Mouse (Mus musculus): Measurements from ENCODE around the gene Scnm1.

Gene Scnm1

DNA sequence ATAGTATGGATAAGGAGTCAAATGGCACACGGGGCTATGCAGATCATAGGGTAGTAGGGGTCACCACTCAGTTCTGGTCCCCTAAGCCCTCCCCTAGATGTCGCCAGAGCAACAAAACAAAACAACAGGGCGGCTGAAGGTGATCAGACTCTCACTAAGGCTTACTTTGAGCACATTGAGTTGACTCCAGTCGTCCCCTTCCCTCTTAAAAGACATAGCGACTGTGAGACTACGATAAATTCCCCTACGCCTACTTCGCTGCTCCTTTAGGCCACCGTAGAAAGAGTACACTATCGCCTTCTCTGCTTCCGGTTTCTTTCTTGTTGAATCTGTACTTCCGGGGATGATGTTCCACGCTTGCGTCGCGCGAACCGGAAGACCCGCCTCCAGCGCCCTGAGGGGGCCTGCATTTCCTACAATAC, at the start of gene Scnm1, which contains the start of gene Lysmd1:
Gene Scnm1 (minus strand): TSS at position 332 of the 422 bp plus-strand sequence.
Gene Lysmd1 (plus strand): TSS at position 409 of the 422 bp plus-strand sequence.
- POLR2A ChIA-PET: interaction anchor here in 1 of 4 experiments (1.4 kb wide), 1 partner anchor 118 kb away, joined by 3 read pairs; the partner anchor contains the start of gene Zfp687
- CTCF ChIA-PET: interaction anchor here in 2 of 4 experiments (1.1 to 1.7 kb wide), 2 partner anchors 9 kb away, joined by 3 to 7 read pairs; partner anchors contain the start of genes Tmod4 (in 1 of the 2) and Tnfaip8l2 (in 1 of the 2)

DNA sequence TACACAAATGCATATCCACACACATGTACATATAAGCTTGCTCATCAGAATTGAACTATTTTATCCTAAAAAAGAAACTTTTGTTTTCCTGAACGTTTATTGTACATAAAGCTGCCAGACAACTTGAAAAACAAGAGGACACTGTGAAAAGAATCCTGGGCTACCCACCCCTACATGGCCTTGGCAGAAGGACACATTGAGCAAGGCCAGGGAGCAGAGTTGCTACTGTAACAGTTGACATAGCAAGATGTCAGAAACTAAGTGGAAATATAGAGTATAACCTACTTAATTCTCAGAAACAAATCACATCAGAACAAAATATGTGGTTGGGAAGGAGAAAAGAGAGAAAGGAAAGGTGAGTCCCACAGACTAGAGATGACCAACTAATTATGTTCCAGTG, 48.0 kb upstream of the Scnm1 start:
- ChIA-PET CTCF (interaction anchor here in 1 of 4 experiments (1.3 kb wide), 1 partner anchor 128 kb away, joined by 3 read pairs; no protein-coding TSS in a partner anchor), POLR2A (interaction anchor here in 2 of 4 experiments (1.7 to 11.7 kb wide), 8 partner anchors 8 to 36 kb away, joined by 5 to 107 read pairs (median 9); partner anchors contain the start of genes Gabpb2 (in 1 of the 2) and Sema6c (in 1 of the 2))

DNA sequence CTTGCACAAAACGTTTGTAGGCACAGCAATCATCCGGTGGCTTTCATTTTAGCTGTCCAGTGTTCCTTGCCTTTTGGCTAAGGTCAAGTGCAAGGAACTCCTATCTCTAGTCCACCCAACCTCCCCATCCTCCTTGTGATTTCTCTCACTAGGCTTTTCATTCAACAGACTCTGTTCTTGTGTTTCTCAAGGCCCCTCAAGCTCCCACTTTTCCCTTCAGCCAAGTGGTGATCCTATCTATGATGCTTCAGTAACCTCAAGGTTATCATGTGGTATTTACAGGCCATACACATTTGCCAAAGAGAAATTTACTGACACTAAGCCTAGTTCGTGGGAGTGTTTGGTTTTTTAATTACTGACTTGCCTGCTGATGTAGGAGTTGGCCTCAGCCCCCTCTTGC, 46.1 kb upstream of the Scnm1 start:
- CTCF ChIA-PET: interaction anchor here in 1 of 4 experiments (1.8 kb wide), 1 partner anchor 37 kb away, joined by 5 read pairs; the partner anchor contains the start of gene Tnfaip8l2

DNA sequence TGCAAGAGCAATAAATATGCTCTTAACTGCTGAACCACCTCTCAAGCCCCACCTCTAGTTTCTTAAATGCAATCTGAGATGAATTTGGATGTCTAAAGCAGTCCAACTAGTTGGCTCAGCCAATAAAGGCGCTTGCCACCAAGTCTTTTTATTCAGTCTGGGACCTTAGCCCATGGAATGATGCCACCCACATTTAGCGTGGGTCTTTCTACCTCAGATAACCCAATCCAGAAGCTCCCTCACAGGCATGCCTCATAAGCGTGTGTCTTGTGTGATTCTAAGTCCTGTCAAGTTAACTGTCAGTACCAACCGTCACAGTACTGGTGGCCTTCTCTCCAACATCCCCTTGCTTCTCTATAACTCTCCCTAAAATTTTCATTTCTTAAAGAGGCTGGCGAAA, 45.1 kb upstream of the Scnm1 start:
- ChIA-PET CTCF (interaction anchor here in 2 of 4 experiments (1.5 to 1.8 kb wide), 2 partner anchors 36 kb away, joined by 3 to 5 read pairs; partner anchors contain the start of gene Tnfaip8l2 (in 2 of the 2)), POLR2A (interaction anchor here in 2 of 4 experiments (0.8 to 11.7 kb wide), 11 partner anchors 8 to 163 kb away, joined by 3 to 107 read pairs (median 4); partner anchors contain the start of genes Gabpb2 (in 1 of the 2), Mllt11 (in 1 of the 2) and Sema6c (in 1 of the 2))

More for the DNA sequence above, 46.1 kb upstream of the Scnm1 start:
- POLR2A ChIA-PET: interaction anchor here in 3 of 4 experiments (0.5 to 11.7 kb wide), 22 partner anchors 9 to 651 kb away, joined by 3 to 107 read pairs (median 4); partner anchors contain the start of genes Gabpb2 (in 1 of the 3) and Sema6c (in 1 of the 3)

DNA sequence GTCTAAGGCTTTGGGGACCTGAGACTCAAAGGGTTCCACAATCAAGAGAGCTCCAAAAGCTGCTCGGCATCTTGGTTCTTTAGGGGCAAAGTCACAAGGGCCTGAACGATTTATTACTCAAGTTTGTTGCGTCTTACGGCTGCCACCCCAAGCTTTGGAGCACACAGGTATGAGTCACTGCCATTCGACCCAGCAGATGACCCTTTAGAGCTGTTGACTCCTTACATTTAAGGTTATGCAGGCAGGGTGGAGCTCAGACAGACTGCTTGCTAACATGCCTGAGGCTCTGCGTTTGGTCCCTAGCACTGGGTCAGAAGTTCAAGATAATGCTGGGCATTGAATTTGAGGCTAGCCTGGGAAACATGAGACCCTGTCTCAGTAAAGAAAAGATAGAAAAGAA, 43.8 kb upstream of the Scnm1 start:
- POLR2A ChIA-PET: interaction anchor here in 3 of 4 experiments (0.6 to 11.7 kb wide), 23 partner anchors 11 to 347 kb away, joined by 3 to 107 read pairs (median 4); partner anchors contain the start of genes Gabpb2 (in 2 of the 3) and Sema6c (in 2 of the 3)
- CTCF ChIA-PET: interaction anchor here in 3 of 4 experiments (0.5 to 1.8 kb wide), 8 partner anchors 14 to 773 kb away, joined by 3 to 5 read pairs (median 3); partner anchors contain the start of genes Gabpb2 (in 1 of the 3) and Tnfaip8l2 (in 1 of the 3)

DNA sequence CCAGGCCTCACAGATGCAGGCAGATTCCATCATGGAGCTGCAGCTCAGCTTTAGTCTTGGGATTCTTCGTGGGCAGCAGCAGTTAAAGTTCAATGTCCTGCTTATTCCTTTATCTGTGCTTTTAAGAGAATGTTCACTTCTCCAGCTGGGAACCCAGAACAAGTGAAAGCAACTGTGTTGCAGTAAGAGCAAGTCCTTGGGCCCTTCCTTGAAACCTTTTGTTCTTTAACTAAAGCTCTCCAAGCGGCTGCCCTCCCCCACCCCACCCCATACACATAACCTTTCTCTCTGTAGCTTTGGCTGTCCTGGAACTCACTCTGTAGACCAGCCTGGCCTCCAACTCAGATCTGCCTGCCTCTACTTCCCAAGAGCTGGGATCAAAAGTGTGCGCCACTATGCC, 42.7 kb upstream of the Scnm1 start:
- ChIA-PET POLR2A (interaction anchor here (0.6 to 11.7 kb wide), 24 partner anchors 9 to 387 kb away, joined by 3 to 107 read pairs (median 4); partner anchors contain the start of genes Gabpb2 (in 2 of the 4), Sema6c (in 2 of the 4) and Gm128 (in 1 of the 4)), CTCF (interaction anchor here (0.6 to 1.8 kb wide), 10 partner anchors 13 to 233 kb away, joined by 3 to 10 read pairs (median 4); partner anchors contain the start of genes Tnfaip8l2 (in 3 of the 4), Gabpb2 (in 1 of the 4) and Tmod4 (in 1 of the 4))

DNA sequence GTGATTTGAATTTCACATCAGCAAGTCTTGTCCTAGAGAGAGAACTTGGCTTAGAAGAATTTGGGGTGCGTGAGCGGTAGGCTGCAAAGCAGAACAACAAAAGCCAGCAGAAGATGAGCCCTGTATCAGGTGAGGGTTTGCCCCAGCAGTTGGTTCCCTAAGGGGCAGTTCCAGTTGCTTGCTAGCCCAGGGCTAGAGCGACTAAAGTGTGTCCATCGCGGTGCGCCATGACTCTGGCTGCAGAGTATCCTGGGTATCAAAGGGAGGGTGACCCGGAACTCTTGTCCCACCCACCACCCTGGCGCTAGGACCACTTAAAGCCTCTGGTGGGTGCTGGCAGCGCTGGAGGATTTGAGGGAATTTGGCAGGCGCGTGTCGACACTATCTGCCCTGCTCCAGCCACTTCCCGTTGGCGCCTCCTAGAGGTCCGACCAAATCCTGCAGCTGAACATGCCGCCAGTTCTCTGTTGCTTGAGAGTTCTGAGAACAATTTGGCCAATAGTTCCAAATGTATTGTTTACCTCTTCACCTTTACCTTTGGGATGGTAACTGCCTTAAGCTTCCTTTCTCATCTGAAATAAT, 40.3 kb upstream of the Scnm1 start:
- POLR2A ChIA-PET: interaction anchor here (0.6 to 11.7 kb wide), 42 partner anchors 8 to 731 kb away, joined by 3 to 107 read pairs (median 4); partner anchors contain the start of genes Sema6c (in 3 of the 4), Gabpb2 (in 2 of the 4), Cers2 (in 1 of the 4) and Pi4kb (in 1 of the 4)

DNA sequence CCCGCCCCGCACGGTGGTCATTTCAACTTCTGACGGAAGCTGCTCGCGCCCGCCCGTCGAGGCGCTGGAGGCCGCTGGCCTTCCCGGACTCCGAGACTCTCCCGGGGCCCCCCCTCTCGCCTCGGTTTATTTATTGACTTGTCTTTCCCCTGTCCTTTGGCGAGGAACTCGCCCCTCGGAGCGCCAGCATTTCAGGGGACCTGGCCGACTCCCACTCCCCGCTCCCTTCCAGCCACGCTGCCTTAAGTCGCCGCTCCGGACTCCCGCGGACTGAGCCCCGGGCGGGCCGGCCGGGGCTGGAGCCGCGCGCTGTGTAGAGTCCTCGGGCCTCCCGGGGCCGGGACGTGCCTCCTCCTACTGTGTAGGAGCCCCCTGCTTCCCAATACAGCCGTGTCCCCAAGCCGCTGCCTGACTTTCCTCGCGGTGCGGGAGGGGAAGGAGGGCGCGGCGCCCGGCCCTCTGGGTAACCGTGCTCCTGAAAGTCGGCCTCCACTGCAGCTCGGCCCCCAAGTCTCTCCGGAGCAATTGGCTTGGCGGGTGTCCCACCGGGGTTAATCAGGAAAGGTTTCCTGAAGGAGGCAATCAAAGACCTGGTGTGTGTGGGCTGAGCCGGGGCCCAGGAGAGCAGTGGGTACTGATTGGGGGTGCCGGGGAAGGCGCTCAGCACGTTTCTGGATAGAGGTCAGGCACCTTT, 39.6 kb upstream of the Scnm1 start:
- ChIA-PET CTCF (interaction anchor here (0.5 to 2.6 kb wide), 15 partner anchors 10 to 121 kb away, joined by 3 to 16 read pairs (median 5); partner anchors contain the start of genes Tnfaip8l2 (in 3 of the 4), Gm128 (in 1 of the 4) and Sema6c (in 1 of the 4)), POLR2A (interaction anchor here in 3 of 4 experiments (0.5 to 11.7 kb wide), 24 partner anchors 9 to 177 kb away, joined by 3 to 107 read pairs (median 4); partner anchors contain the start of genes Sema6c (in 3 of the 3), Cers2 (in 1 of the 3), Gabpb2 (in 1 of the 3) and Vps72 (in 1 of the 3))

More for the DNA sequence above, 40.3 kb upstream of the Scnm1 start:
- CTCF ChIA-PET: interaction anchor here (0.6 to 2.6 kb wide), 33 partner anchors 8 to 431 kb away, joined by 3 to 16 read pairs (median 4); partner anchors contain the start of genes Tnfaip8l2 (in 3 of the 4), Sema6c (in 2 of the 4) and Gm128 (in 1 of the 4)

DNA sequence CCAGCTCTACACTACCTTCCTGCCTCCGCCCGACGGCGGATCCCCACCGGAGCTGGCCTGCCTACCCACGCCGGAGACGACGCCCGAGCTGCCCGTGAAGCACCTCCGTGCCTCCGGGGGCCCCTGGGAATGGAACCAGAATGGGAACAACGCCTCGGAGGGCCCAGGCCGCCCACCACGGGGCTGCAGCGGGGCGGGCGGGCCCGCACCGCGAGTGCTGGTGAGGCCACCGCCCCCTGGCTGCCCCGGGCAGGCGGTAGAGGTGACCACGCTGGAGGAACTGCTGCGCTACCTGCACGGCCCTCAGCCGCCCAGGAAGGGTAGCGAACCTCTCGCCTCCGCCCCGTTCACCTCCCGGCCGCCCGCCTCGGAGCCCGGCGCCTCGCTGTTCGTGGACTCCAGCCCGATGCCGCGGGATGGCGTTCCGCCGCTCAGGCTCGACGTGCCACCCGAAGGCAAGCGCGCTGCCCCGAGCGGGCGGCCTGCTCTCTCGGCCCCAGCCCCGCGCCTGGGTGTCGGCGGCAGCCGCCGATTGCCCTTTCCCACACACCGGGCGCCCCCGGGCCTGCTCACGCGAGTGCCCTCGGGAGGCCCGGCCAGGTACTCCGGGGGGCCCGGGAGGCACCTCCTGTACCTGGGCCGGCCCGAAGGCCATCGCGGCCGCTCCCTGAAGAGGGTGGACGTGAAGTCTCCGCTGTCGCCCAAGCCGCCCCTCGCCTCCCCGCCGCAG, 38.9 kb upstream of the Scnm1 start:
- CTCF ChIA-PET: interaction anchor here in 2 of 4 experiments (0.5 to 2.6 kb wide), 7 partner anchors 9 to 122 kb away, joined by 3 to 16 read pairs (median 7); partner anchors contain the start of genes Sema6c (in 1 of the 2) and Tnfaip8l2 (in 1 of the 2)
- POLR2A ChIA-PET: interaction anchor here (0.5 to 8.9 kb wide), 12 partner anchors 10 to 45 kb away, joined by 3 to 107 read pairs (median 4); partner anchors contain the start of genes Gabpb2 (in 2 of the 4) and Sema6c (in 2 of the 4)

DNA sequence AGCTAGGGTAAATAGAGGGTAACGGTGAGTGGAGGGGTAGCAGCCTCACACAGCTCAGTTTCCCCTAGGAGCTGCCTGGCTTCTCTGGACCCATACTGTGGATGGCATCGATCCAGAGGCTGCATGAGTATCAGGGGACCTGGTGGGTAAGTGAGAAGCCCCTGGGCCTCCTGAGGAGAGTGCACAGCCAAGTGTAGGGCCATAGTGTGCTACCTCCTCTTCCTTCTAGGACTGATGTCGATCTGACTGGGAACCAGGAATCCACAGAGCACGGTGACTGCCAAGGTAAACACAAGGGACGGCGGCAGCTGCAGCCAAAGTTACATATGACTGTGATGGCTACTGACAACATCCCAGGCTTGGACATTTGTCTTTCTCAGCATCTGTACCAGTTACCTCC, 37.3 kb upstream of the Scnm1 start:
- ChIA-PET POLR2A (interaction anchor here in 2 of 4 experiments (0.7 to 8.9 kb wide), 11 partner anchors 9 to 143 kb away, joined by 3 to 107 read pairs (median 4); partner anchors contain the start of genes Sema6c (in 2 of the 2), Mllt11 (in 1 of the 2) and Tnfaip8l2 (in 1 of the 2)), CTCF (interaction anchor here in 3 of 4 experiments (0.5 to 0.6 kb wide), 4 partner anchors 14 to 55 kb away, joined by 3 to 6 read pairs (median 3); no protein-coding TSS in a partner anchor)

DNA sequence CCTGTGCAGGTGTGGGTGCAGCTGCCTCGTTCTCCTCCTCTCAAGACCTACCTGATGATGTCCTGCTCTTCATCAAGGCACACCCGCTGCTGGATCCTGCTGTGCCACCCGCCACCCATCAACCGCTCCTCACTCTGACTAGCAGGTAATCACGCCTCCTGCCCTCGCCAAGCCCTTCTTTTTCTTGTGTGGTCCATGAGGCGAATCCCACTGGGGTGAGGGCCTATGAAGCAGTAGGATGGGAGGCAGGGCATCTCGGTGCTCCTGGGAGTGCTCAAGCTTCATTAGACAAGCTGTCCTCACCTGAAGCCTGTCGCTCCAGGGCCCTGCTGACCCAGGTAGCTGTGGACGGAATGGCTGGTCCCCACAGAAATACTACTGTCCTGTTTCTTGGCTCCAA, 36.2 kb upstream of the Scnm1 start:
- ChIA-PET POLR2A (interaction anchor here in 3 of 4 experiments (0.5 to 8.9 kb wide), 8 partner anchors 8 to 155 kb away, joined by 3 to 107 read pairs (median 4); partner anchors contain the start of genes Sema6c (in 2 of the 3), Tnfaip8l2 (in 1 of the 3) and Zfp687 (in 1 of the 3)), CTCF (interaction anchor here in 3 of 4 experiments (0.5 to 0.6 kb wide), 3 partner anchors 13 to 1810 kb away, joined by 3 to 4 read pairs (median 3); no protein-coding TSS in a partner anchor)

DNA sequence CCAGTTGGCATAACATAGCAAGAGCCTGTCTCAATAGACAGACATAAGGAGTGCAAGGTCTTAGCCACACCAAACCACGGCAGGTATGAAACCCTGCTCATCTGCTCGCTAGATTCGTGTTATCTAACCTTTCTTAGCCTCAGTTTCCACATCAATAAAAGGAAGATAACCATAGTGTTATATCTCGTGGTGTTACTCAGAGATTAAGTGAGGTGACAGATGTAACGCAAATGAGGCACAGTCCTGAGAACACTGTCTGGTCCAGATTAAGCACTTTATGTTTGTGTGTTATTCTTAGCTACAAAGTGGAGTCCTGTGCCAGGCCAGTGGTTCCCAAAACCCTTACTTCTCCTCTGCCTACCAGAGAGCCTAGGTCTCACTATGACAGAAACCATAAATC, 31.0 kb upstream of the Scnm1 start:
- CTCF ChIA-PET: interaction anchor here (0.6 to 2.9 kb wide), 11 partner anchors 9 to 146 kb away, joined by 3 to 16 read pairs (median 3); partner anchors contain the start of gene Gabpb2 (in 1 of the 4)
- POLR2A ChIA-PET: interaction anchor here in 3 of 4 experiments (0.6 to 7.5 kb wide), 29 partner anchors 8 to 1524 kb away, joined by 3 to 107 read pairs (median 4); partner anchors contain the start of genes Mllt11 (in 2 of the 3), Gm128 (in 1 of the 3), Pip5k1a (in 1 of the 3) and Psmd4 (in 1 of the 3)

DNA sequence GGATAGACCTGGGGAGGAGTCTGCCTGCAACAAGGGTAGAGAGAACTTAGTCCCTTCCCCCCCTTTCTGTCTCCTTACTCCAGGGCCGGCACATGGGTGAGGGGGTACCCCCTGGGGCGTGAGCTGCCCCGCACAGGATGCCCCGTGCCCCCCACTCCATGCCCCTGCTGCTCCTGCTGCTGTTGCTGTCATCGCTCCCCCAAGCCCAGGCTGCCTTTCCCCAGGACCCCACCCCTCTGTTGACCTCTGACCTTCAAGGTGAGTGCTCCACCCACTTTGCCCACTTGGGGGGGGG, 30.4 kb upstream of the Scnm1 start:
- CTCF ChIA-PET: interaction anchor here (0.6 to 2.9 kb wide), 14 partner anchors 9 to 110 kb away, joined by 3 to 16 read pairs (median 4); partner anchors contain the start of genes Gabpb2 (in 1 of the 4) and Tnfaip8l2 (in 1 of the 4)
- POLR2A ChIA-PET: interaction anchor here in 3 of 4 experiments (0.6 to 7.5 kb wide), 30 partner anchors 9 to 191 kb away, joined by 3 to 107 read pairs (median 4); partner anchors contain the start of genes Mllt11 (in 2 of the 3), Gabpb2 (in 1 of the 3), Gm128 (in 1 of the 3) and Pip5k1a (in 1 of the 3)

DNA sequence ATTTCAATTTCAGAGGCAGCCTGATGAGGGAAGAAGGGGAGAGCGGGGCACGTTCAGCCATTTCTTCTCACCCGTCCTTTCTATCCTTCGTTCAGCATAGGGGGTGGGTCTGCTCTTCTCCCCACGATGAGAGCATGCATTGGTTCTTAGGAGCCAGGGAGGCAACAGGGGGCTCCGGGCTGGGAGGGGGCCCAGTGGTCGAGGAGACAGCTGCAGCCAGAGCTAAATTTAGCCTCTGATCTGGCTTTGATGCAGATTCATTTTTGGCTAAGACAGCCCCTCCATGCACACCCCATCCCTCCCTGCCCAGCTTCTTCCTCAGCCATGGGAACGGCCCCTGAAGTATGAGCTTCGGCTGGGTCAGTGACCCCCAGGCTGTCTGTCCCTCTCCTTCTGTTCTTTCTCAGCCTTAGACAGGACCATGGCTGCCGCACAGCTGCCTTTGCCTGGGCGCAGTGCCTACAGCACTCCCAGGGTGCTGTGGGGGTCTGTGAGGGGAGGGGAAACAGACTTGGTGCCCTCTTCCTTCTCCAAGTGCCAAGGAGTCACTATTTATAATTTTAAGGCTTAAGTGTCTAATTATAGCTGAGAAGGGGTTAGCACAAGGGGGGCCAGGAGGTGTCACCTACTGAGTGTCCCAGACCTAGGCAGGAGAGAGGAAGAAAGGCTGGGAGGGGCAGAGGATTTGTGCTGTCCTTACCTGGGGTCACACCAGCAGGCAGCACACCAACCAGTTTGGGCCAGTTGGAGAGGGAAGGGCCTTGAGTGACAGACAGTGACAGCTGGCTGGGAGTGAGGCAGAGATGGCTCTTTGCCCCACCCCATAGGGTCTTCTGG, 29.8 kb upstream of the Scnm1 start:
- ChIA-PET POLR2A (interaction anchor here (0.6 to 7.5 kb wide), 35 partner anchors 8 to 147 kb away, joined by 3 to 107 read pairs (median 4); partner anchors contain the start of genes Mllt11 (in 2 of the 4), Cdc42se1 (in 1 of the 4), Gabpb2 (in 1 of the 4) and Gm128 (in 1 of the 4)), CTCF (interaction anchor here (0.6 to 2.9 kb wide), 15 partner anchors 9 to 111 kb away, joined by 3 to 16 read pairs (median 5); partner anchors contain the start of genes Tnfaip8l2 (in 2 of the 4) and Gabpb2 (in 1 of the 4))

DNA sequence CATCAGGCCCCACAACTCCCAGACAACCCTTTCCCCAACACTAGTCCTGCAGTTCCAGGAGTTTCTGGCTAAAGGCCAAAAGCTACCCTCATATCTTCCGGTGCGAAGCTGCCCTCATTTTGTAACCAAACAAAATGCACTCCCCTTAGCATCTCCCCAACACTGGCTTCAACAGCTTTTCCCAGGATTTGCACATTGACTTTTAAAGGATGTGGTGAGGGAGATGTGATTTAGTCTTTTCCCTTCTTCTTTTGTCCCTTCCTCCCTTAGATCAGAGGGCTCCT, 28.5 kb upstream of the Scnm1 start:
- CTCF ChIA-PET: interaction anchor here (0.6 to 2.9 kb wide), 13 partner anchors 9 to 166 kb away, joined by 3 to 13 read pairs (median 3); partner anchors contain the start of genes Tnfaip8l2 (in 2 of the 4), Gabpb2 (in 1 of the 4) and Tmod4 (in 1 of the 4)
- POLR2A ChIA-PET: interaction anchor here (0.6 to 7.5 kb wide), 33 partner anchors 9 to 490 kb away, joined by 3 to 107 read pairs (median 5); partner anchors contain the start of genes Gabpb2 (in 2 of the 4), Mllt11 (in 2 of the 4), Zfp687 (in 2 of the 4) and Pi4kb (in 1 of the 4)
